Mouse (Mus musculus) MEL (cell line): ENCODE results near the gene Pde1c. TPM values are rescaled to one million over a fixed set of nuclear protein-coding genes. Genes with fewer than 3 reads are reported as not detected.

ENCODE experiments used
- DNase-seq: peaks from one replicate; pipeline ENCODE4 v3.0.0; 2011; ENCODE audit warnings: low read depth, low spot score
- H3K27ac ChIP-seq: 2 replicates; pipeline ENCODE4 v1.5.1; 2012; ENCODE audit warnings: low read depth, mild to moderate bottlenecking, control low read depth, low read length, moderate library complexity; ENCODE audit not compliant: control insufficient read depth
- H3K27me3 ChIP-seq, 2 experiments: fragments of 150-350 bp in 1 of 2; sonication (generic) in 1 of 2; 2 replicates each; pipeline ENCODE4 v1.6.1; 2012; ENCODE audit warnings: low read length in 2 of 2, mild to moderate bottlenecking in 2 of 2, improper control_type of control experiment in 1 of 2, moderate library complexity in 1 of 2; ENCODE audit not compliant: insufficient read depth in 2 of 2, control insufficient read depth in 1 of 2
- H3K36me3 ChIP-seq, 2 experiments: 2 replicates each; pipeline ENCODE4 v1.6.1; 2012 to 2014; ENCODE audit warnings: low read length in 2 of 2, improper control_type of control experiment in 1 of 2, inconsistent platforms in 1 of 2, mild to moderate bottlenecking in 1 of 2; ENCODE audit not compliant: insufficient read depth in 2 of 2, control insufficient read depth in 1 of 2
- H3K4me1 ChIP-seq, 2 experiments: fragments of 150-350 bp in 1 of 2; sonication (generic) in 1 of 2; 2 replicates each; pipeline ENCODE4 v1.6.1; 2012; ENCODE audit warnings: low read length in 2 of 2, improper control_type of control experiment in 1 of 2, mild to moderate bottlenecking in 1 of 2; ENCODE audit not compliant: insufficient read depth in 2 of 2, control insufficient read depth in 1 of 2
- H3K4me3 ChIP-seq, 2 experiments: fragments of 150-350 bp in 1 of 2; sonication (generic) in 1 of 2; 2 replicates each; pipeline ENCODE4 v1.5.1; 2012; ENCODE audit warnings: low read depth in 2 of 2, low read length in 2 of 2, mild to moderate bottlenecking in 2 of 2, moderate library complexity in 2 of 2, control low read depth in 1 of 2, improper control_type of control experiment in 1 of 2; ENCODE audit not compliant: control insufficient read depth in 1 of 2, insufficient read depth in 1 of 2
- H3K79me2 ChIP-seq: 2 replicates; pipeline ENCODE4 v1.6.1; 2012; ENCODE audit warnings: mild to moderate bottlenecking, low read length, moderate library complexity; ENCODE audit not compliant: control insufficient read depth, poor library complexity, insufficient read depth
- H3K9ac ChIP-seq: 2 replicates; pipeline ENCODE4 v1.6.1; 2012; ENCODE audit warnings: low read depth, mild to moderate bottlenecking, control low read depth, low read length, moderate library complexity; ENCODE audit not compliant: control insufficient read depth, poor library complexity, severe bottlenecking
- H3K9me3 ChIP-seq: fragments of 150-350 bp; sonication (generic); replicated peaks from 2 replicates; pipeline ENCODE4 v1.6.1; 2012; ENCODE audit warnings: mild to moderate bottlenecking, low read length, improper control_type of control experiment, moderate library complexity; ENCODE audit not compliant: insufficient read depth
- CHD1 ChIP-seq: IDR thresholded peaks from 2 replicates; pipeline ENCODE4 v1.6.1; 2012; ENCODE audit warnings: low read depth, mild to moderate bottlenecking, inconsistent platforms, low read length, improper control_type of control experiment
- E2F4 ChIP-seq: IDR thresholded peaks from 2 replicates; pipeline ENCODE4 v1.6.1; 2011; ENCODE audit warnings: low read depth, low read length, improper control_type of control experiment, borderline replicate concordance
- ETS1 ChIP-seq: IDR thresholded peaks from 2 replicates; pipeline ENCODE4 v1.6.1; 2012; ENCODE audit warnings: low read depth, mild to moderate bottlenecking, inconsistent platforms, low read length, improper control_type of control experiment, moderate library complexity
- GABPA ChIP-seq: IDR thresholded peaks from 2 replicates; pipeline ENCODE4 v1.6.1; 2012; ENCODE audit warnings: low read depth, mild to moderate bottlenecking, inconsistent platforms, low read length, improper control_type of control experiment, moderate library complexity
- GATA1 ChIP-seq: IDR thresholded peaks from 2 replicates; pipeline ENCODE4 v1.6.1; 2011; ENCODE audit warnings: low read depth, low read length, improper control_type of control experiment
- JUND ChIP-seq: IDR thresholded peaks from 2 replicates; pipeline ENCODE4 v1.6.1; 2011; ENCODE audit warnings: low read depth, mild to moderate bottlenecking, improper control_type of control experiment, low read length
- KAT2A ChIP-seq: conservative IDR thresholded peaks from 2 replicates; pipeline ENCODE4 v1.6.1; 2012; ENCODE audit warnings: low read depth, low read length, improper control_type of control experiment, inconsistent platforms
- MAX ChIP-seq: IDR thresholded peaks from 2 replicates; pipeline ENCODE4 v1.6.1; 2011; ENCODE audit warnings: low read length, improper control_type of control experiment
- MAZ ChIP-seq: IDR thresholded peaks from 2 replicates; pipeline ENCODE4 v1.6.1; 2012; ENCODE audit warnings: low read depth, mild to moderate bottlenecking, inconsistent platforms, low read length, improper control_type of control experiment
- MEF2A ChIP-seq: IDR thresholded peaks from 2 replicates; pipeline ENCODE4 v1.6.1; 2014; ENCODE audit warnings: low read depth, mild to moderate bottlenecking, inconsistent platforms, low read length, improper control_type of control experiment; ENCODE audit not compliant: poor library complexity, insufficient replicate concordance, severe bottlenecking; ENCODE audit errors: extremely low read depth
- POLR2AphosphoS5 ChIP-seq: IDR thresholded peaks from 2 replicates; pipeline ENCODE4 v1.6.1; 2012; ENCODE audit warnings: low read depth, borderline replicate concordance, mild to moderate bottlenecking, inconsistent platforms, low read length, moderate library complexity, mixed read lengths
- RAD21 ChIP-seq: IDR thresholded peaks from 2 replicates; pipeline ENCODE4 v1.6.1; 2011; ENCODE audit warnings: mild to moderate bottlenecking, low read depth, low read length, improper control_type of control experiment
- RCOR1 ChIP-seq: IDR thresholded peaks from 2 replicates; pipeline ENCODE4 v1.6.1; 2012; ENCODE audit warnings: low read depth, mild to moderate bottlenecking, inconsistent platforms, low read length, improper control_type of control experiment
- TAL1 ChIP-seq: IDR thresholded peaks from 2 replicates; pipeline ENCODE4 v1.6.1; 2012; ENCODE audit warnings: mild to moderate bottlenecking, inconsistent platforms, low read length, moderate library complexity, mixed read lengths
- TBP ChIP-seq: IDR thresholded peaks from 2 replicates; pipeline ENCODE4 v1.8.0; 2011; ENCODE audit warnings: low read depth, low read length, improper control_type of control experiment
- UBTF ChIP-seq: IDR thresholded peaks from 2 replicates; pipeline ENCODE4 v1.6.1; 2012; ENCODE audit warnings: low read depth, mild to moderate bottlenecking, inconsistent platforms, low read length, improper control_type of control experiment, moderate library complexity, borderline replicate concordance; ENCODE audit not compliant: insufficient read depth
- USF1 ChIP-seq: IDR thresholded peaks from 2 replicates; pipeline ENCODE4 v1.6.1; 2014; ENCODE audit warnings: low read depth, mild to moderate bottlenecking, inconsistent platforms, low read length, improper control_type of control experiment, moderate library complexity
- ZNF384 ChIP-seq: IDR thresholded peaks from 2 replicates; pipeline ENCODE4 v1.6.1; 2012; ENCODE audit warnings: low read depth, mild to moderate bottlenecking, inconsistent platforms, low read length, improper control_type of control experiment
- polyA plus RNA-seq, 2 experiments: library from polyadenylated mRNA; stranded (reverse) in 1 of 2; unstranded in 1 of 2; fragments of >175 nt in 1 of 2; fragments of >200 nt in 1 of 2; gene quantifications; 2 replicates each; pipeline versions ENCODE4 v1.2.1 to v1.2.4; 2012; ENCODE audit warnings: low replicate concordance in 2 of 2, low read depth in 1 of 2; ENCODE audit not compliant: insufficient read length in 2 of 2, insufficient read depth in 1 of 2, missing spikeins in 1 of 2
- total RNA-seq: library from RNA; depleted of rRNA; stranded (reverse); fragments of 300-350 nt; gene quantifications from 2 replicates; pipeline ENCODE4 v1.2.3, GENCODE M21; 2012

The Pde1c gene
- total and polyA plus RNA-seq, 3 experiments = not detected

DNA sequence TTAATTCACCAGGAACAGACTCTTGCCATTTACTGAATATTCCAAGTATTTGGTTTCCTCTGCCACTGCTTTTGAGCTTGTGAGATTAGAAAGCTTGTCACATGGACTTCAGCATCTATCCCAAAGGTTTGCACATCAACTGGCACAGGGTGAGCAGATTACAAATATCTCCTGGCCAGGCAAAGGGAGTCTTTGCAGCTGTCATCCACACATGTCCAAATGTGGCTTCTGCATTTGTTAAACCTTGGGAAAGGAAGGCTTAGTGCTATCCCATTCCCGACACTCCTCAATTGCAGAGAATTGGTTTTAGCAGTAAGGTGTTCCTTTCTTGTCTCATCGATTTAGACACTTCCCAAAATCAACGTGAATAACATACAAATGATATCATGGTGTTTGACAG, 221.7 kb downstream of the Pde1c start:
- Histone ChIP-seq H3K4me1 (no peaks in the 10 kb centered on the region), H3K36me3 (no peaks in the 10 kb centered on the region), H3K9me3 (no peaks in the 10 kb centered on the region), H3K27ac (no peak overlapping the region), H3K79me2 (no peaks in the 10 kb centered on the region), H3K9ac (no peak overlapping the region), H3K27me3 (no peaks in the 10 kb centered on the region), H3K4me3 (no peak overlapping the region)
- no peak for DNase-seq
- TF ChIP-seq JUND (no peak), GABPA (no peak), KAT2A (no peak), ETS1 (no peak), GATA1 (no peak), CHD1 (no peak), TBP (no peak), RCOR1 (no peak), POLR2AphosphoS5 (no peak)

DNA sequence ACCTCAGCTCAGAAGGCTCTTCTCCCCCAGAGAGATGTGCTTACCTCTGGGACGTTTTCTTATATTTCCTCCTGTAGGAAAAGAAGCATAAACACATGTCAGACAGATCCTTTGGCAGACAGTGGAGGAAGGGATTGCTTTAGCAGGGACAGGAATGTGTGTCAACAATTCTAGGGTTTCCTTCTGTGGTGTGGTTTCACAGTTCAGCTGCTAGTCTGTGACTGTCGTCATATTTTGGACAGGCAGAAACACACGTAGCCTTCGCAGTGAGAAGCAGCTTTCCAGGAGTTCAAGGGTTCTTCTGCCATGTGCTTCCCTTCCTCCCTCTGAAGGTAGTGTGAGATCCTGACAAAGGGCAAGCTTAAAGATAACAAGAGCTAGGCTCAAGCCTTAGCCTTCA, 223.8 kb downstream of the Pde1c start:
- Histone ChIP-seq H3K27me3 (no peaks in the 10 kb centered on the region), H3K4me3 (no peak overlapping the region), H3K79me2 (no peaks in the 10 kb centered on the region), H3K9ac (no peak overlapping the region), H3K9me3 (no peaks in the 10 kb centered on the region), H3K4me1 (no peaks in the 10 kb centered on the region), H3K36me3 (no peaks in the 10 kb centered on the region), H3K27ac (no peak overlapping the region)
- TF ChIP-seq GATA1 (no peak), UBTF (no peak), TAL1 (no peak), USF1 (no peak), E2F4 (no peak), GABPA (no peak), MAX (no peak), JUND (no peak), POLR2AphosphoS5 (no peak), RCOR1 (no peak), MEF2A (no peak), RAD21 (no peak), ZNF384 (no peak), MAZ (no peak)
- DNase-seq = no peak
